Mouse (Mus musculus): Measurements from ENCODE around the gene Cep57. TPM values are rescaled to one million over a fixed set of nuclear protein-coding genes. Genes with fewer than 3 reads are reported as not detected.

Cep57 gene
- polyA plus RNA-seq, 1 experiment from 2014 or later = 57.2 TPM

- no peaks in the 10 kb centered on the region for H3K27me3 ChIP-seq (ENCODE audit: control insufficient read depth, insufficient read depth, low read length)
- H3K36me3 ChIP-seq (ENCODE audit: control insufficient read depth, insufficient read depth, low read length) = no peaks in the 10 kb centered on the region
- ATAC-seq (ENCODE audit: insufficient read depth, low FRiP score, low TSS enrichment) = no peak
- no peak overlapping the region for H3K4me3 ChIP-seq (ENCODE audit: low read depth, low read length)
- H3K9me3 ChIP-seq (ENCODE audit: control insufficient read depth, low read length) = no peaks in the 10 kb centered on the region
- no peak overlapping the region for H3K27ac ChIP-seq (ENCODE audit: low read depth, low read length)
- H3K4me1 ChIP-seq (ENCODE audit: control insufficient read depth, insufficient read depth, low read length) = no peaks in the 10 kb centered on the region
- WGBS = 98% methylated on average over 1 of the region's 1 CpGs
- no peak overlapping the region for H3K9ac ChIP-seq (ENCODE audit: low read length)
- no peak overlapping the region for H3K4me2 ChIP-seq (ENCODE audit: low read depth)
- DNase-seq (ENCODE audit: low spot score) = no peak
These were observed 44.9 kb downstream of the Cep57 start for GRCm38 (mm10) chr9:13781985-13782384.

GRCm38 (mm10) chr9:13774732-13775131, 52.2 kb downstream of the Cep57 start:
- Histone ChIP-seq H3K27me3 (ENCODE audit: control insufficient read depth, insufficient read depth, low read length) (no peaks in the 10 kb centered on the region), H3K9me3 (ENCODE audit: control insufficient read depth, low read length) (no peaks in the 10 kb centered on the region), H3K4me3 (ENCODE audit: low read depth, low read length) (no peak overlapping the region), H3K9ac (ENCODE audit: low read length) (no peak overlapping the region), H3K36me3 (ENCODE audit: control insufficient read depth, insufficient read depth, low read length) (no peaks in the 10 kb centered on the region), H3K4me2 (ENCODE audit: low read depth) (no peak overlapping the region), H3K4me1 (ENCODE audit: control insufficient read depth, insufficient read depth, low read length) (no peaks in the 10 kb centered on the region), H3K27ac (ENCODE audit: low read depth, low read length) (no peak overlapping the region)
- WGBS = 100% methylated on average over 1 of the region's 1 CpGs
- DNase-seq (ENCODE audit: low spot score) (no peak), ATAC-seq (ENCODE audit: insufficient read depth, low FRiP score, low TSS enrichment) (no peak)

- ATAC-seq (ENCODE audit: insufficient read depth, low FRiP score, low TSS enrichment) = no peak
- H3K4me2 ChIP-seq (ENCODE audit: low read depth) = no peak overlapping the region
- H3K9ac ChIP-seq (ENCODE audit: low read length) = no peak overlapping the region
- H3K36me3 ChIP-seq (ENCODE audit: control insufficient read depth, insufficient read depth, low read length) = no peaks in the 10 kb centered on the region
- H3K27ac ChIP-seq (ENCODE audit: low read depth, low read length) = no peak overlapping the region
- WGBS = 88% methylated on average over 7 of the region's 7 CpGs
- H3K9me3 ChIP-seq (ENCODE audit: control insufficient read depth, low read length) = no peaks in the 10 kb centered on the region
- no peak for DNase-seq (ENCODE audit: low spot score)
- H3K27me3 ChIP-seq (ENCODE audit: control insufficient read depth, insufficient read depth, low read length) = no peaks in the 10 kb centered on the region
- H3K4me3 ChIP-seq (ENCODE audit: low read depth, low read length) = no peak overlapping the region
- no peaks in the 10 kb centered on the region for H3K4me1 ChIP-seq (ENCODE audit: control insufficient read depth, insufficient read depth, low read length)
These were observed 60.3 kb downstream of the Cep57 start for GRCm38 (mm10) chr9:13766570-13766969.

- 88% methylated on average over 2 of the region's 2 CpGs for WGBS
- H3K9ac ChIP-seq (ENCODE audit: low read length) = no peak overlapping the region
- ATAC-seq (ENCODE audit: insufficient read depth, low FRiP score, low TSS enrichment) (no peak), DNase-seq (ENCODE audit: low spot score) (no peak)
- H3K27ac ChIP-seq (ENCODE audit: low read depth, low read length) = no peak overlapping the region
- H3K36me3 ChIP-seq (ENCODE audit: control insufficient read depth, insufficient read depth, low read length) = no peaks in the 10 kb centered on the region
- no peaks in the 10 kb centered on the region for H3K27me3 ChIP-seq (ENCODE audit: control insufficient read depth, insufficient read depth, low read length)
- H3K9me3 ChIP-seq (ENCODE audit: control insufficient read depth, low read length) = no peaks in the 10 kb centered on the region
- H3K4me2 ChIP-seq (ENCODE audit: low read depth) = no peak overlapping the region
- no peaks in the 10 kb centered on the region for H3K4me1 ChIP-seq (ENCODE audit: control insufficient read depth, insufficient read depth, low read length)
- H3K4me3 ChIP-seq (ENCODE audit: low read depth, low read length) = no peak overlapping the region
These were observed 61.3 kb downstream of the Cep57 start for GRCm38 (mm10) chr9:13765624-13766023.

GRCm38 (mm10) chr9:13760430-13760829, 66.5 kb downstream of the Cep57 start:
- no peaks in the 10 kb centered on the region for H3K4me1 ChIP-seq (ENCODE audit: control insufficient read depth, insufficient read depth, low read length)
- no peak overlapping the region for H3K4me2 ChIP-seq (ENCODE audit: low read depth)
- whole genome bisulfite sequencing = 95% methylated on average over 3 of the region's 3 CpGs
- H3K9me3 ChIP-seq (ENCODE audit: control insufficient read depth, low read length) = no peaks in the 10 kb centered on the region
- H3K36me3 ChIP-seq (ENCODE audit: control insufficient read depth, insufficient read depth, low read length) = no peaks in the 10 kb centered on the region
- no peak overlapping the region for H3K9ac ChIP-seq (ENCODE audit: low read length)
- no peak overlapping the region for H3K27ac ChIP-seq (ENCODE audit: low read depth, low read length)
- no peaks in the 10 kb centered on the region for H3K27me3 ChIP-seq (ENCODE audit: control insufficient read depth, insufficient read depth, low read length)
- no peak overlapping the region for H3K4me3 ChIP-seq (ENCODE audit: low read depth, low read length)
- ATAC-seq (ENCODE audit: insufficient read depth, low FRiP score, low TSS enrichment) = no peak
- no peak for DNase-seq (ENCODE audit: low spot score)

Other genes starting within 250 kb of the Cep57 start
- gene Mtmr2, start 78.7 kb downstream of the Cep57 start, polyA plus RNA-seq (2014; fragmentation: Nextera tagmentation; extraction: Ambion mirVana) = 82.7 and 85.2 TPM in 2 replicates
- gene Fam76b, start 609 bp upstream of the Cep57 start, polyA plus RNA-seq (2014; fragmentation: Nextera tagmentation; extraction: Ambion mirVana) = 28.4 and 29.8 TPM in 2 replicates

Data from neural tube, embryonic 11.5 days (tissue).